Mouse (Mus musculus) erythroblast, embryonic 14.5 days (primary cell): ENCODE measurements around the gene Abcc2.

Experiments used
- GATA1 ChIP-seq: IDR thresholded peaks from 2 replicates; pipeline ENCODE4 v1.6.1; 2012; ENCODE audit warnings: low read length, inconsistent platforms, mixed read lengths
- TAL1 ChIP-seq: IDR thresholded peaks from 3 replicates; pipeline ENCODE4 v1.6.1; 2012; ENCODE audit warnings: low read length, inconsistent platforms, mixed read lengths

DNA sequence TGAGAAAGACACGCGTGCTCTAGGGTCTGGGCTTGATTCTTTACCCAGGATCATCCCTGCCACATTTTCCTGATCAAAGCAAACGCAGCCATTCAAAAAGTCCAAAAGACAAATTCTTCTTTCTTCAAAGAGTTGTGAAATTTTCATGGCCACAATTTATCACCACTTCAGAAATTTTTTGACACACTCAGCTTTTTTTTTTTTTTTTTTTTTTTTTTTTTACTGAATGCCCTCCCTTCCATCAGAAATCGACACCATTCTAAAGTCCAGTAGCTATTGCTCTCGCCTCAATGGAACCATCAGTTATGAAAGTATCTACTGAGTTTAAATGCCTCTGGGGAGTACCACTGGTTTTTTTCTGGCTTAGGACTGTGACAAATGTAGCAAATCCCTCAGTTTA is 1.6 kb upstream of the Abcc2 start:
- no peak for TF ChIP-seq GATA1
- no peak for TF ChIP-seq TAL1
